Mouse (Mus musculus) right cerebral cortex, postnatal 14 days (tissue): ENCODE measurements around the gene Olfr340.
"Not testable (repeated sequence)": the region's sequence is repeated elsewhere in the genome, so short reads cannot be mapped to it uniquely, and the experiment has no call there.

Source experiments
- DNase-seq: peaks from one replicate; pipeline ENCODE4 v3.0.0; 2022

Gene Olfr340

DNA sequence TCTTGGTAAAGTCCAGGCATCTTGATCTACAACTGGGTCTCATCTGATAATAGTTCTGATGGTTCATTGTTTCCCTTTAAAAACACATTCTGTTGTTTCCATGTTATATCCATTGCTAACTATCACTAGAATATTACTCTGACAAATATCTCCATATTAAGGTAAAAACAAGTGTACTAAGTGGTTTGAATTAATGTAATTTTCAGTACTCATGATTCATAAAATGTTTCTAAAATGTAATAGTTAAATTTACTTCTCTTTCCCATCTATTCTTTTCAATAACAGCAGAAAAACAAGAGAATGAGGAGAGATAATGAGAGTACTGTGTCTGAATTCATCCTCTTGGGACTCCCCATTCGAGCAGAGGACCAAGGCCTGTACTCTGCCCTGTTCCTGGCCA is at the start of gene Olfr340:
Gene Olfr340, plus strand, starts transcription at position 301 of the 400 bp plus-strand sequence.
- no peak for DNase-seq

DNA sequence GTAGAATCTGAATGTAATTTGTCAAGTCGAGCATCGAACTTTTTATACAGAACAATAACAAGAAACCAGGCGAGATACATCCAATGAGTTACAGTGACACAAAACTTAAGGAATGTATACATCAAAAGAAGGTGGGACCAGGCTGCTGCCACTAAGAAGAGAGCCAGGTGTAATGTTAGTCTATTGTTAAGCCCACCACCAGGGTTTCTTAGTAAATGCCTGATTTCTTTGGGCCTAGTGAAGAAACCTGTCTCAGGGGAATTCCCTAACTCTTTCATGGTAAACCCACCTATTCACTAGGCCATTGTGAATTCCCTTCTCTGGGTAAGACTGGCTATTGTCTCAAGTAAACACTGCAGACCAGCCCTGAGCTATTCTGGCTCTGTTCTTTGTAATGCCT is 37.2 kb upstream of the Olfr340 start:
- DNase-seq = not testable (repeated sequence)

DNA sequence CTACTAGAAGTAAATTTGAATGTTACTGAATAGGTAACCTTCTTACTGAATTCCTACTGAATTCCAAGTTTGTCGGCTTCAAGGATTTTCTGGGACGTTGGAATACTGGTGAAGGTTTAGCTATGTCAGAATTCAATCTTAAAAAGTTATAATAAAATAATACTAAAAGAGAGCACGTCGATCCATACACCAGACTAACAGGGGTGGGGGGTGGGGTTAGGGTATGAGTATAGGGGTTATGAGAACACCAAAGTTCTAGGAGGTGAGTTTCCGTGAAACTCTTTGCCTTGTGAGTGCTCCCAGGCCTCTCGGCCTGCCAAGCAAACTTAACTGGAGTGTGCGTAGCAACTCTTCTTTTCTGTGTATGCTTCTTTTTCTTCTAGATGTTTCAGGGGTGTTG is 36.8 kb upstream of the Olfr340 start:
- DNase-seq = not testable (repeated sequence)

DNA sequence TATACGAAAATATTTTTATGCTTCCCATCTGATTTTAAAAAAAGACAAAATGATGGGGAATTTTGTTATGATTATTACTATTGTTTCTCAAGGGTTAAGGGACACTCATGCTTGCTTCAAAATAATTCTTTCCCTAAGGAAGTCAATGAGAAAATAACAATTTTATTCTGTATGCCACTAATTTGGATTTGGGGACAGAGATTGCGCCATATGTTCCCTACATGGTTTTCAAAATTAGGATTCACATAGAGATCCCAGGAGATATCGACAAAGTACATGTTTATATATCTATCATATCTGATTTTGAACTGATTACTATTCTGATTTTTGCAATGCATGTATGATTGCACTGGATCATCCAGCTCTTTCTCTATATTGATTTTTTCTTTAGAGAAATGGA is 33.7 kb upstream of the Olfr340 start, which contains the start of gene Olfr339:
Gene Olfr339, plus strand, starts transcription at position 301 of the 400 bp plus-strand sequence.
- no peak for DNase-seq

DNA sequence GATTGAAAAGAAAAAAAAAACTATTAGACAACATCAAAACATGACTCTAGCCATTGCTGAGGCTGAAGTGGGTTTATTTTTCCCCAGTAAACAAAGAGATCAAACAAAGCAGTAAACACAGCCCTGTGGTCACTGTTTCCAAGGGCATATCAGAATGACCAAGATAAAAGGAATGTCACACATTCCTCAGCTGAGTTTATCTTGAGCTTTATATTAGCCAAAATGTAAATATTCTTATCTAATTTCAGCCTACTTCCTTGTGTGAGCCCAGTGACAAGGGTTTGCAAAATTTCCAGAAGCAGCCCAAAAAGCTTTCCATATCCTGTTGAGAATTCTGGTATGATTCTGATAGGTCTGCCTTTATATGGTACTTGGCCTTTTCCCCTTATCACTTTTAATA is 21.2 kb downstream of the Olfr340 start:
- DNase-seq = no peak

GRCm38 (mm10) chr2:36482368-36482767 is 30.0 kb downstream of the Olfr340 start, which contains the start of gene Olfr341:
Gene Olfr341 (minus strand): TSS chr2:36482468.
- DNase-seq = no peak
